Comparison of ENCODE assay signal across 11 mouse cellular contexts in genomic region chr17:63547465-63547864, GRCm38 (mm10). TPM values are rescaled to one million over a fixed set of nuclear protein-coding genes. Genes with fewer than 3 reads are reported as not detected.
DNase-seq lines count a peak whose midpoint lies in the region; ATAC-seq and TF ChIP-seq lines count a peak whose summit lies in the region.
"Had no signal": no experiment of that assay in that cellular context is flagged by ENCODE, and none has a peak within 500 bp of the region (broad histone marks: within the 10 kb centered on the region; RNA-seq: fewer than 3 reads in every experiment).

No protein-coding gene starts in this region.

- no peak for TF ChIP-seq EP300 in liver, postnatal 0 days (IDR thresholded peaks at IDR 0.05; ENCODE audit: low read depth)

- TF ChIP-seq CTCF in liver, postnatal 0 days (IDR thresholded peaks at IDR 0.05; ENCODE audit: low read depth), result peak; percentile 46
- TF ChIP-seq CTCF in thymus, adult 2 months (IDR thresholded peaks at IDR 0.05; ENCODE audit: borderline replicate concordance, control insufficient read depth, extremely low read depth, insufficient read depth, low read length, poor library complexity), result no peak

- DNase-seq in heart, postnatal 10 days, result peak; percentile 17 to 18
- DNase-seq in heart, postnatal 36 days, result no peak
- no peak for DNase-seq in liver, postnatal 0 days
- DNase-seq in NIH3T3 (ENCODE audit: low read depth), result peak; percentile 82
- peak; percentile 35 for DNase-seq in heart, postnatal 4 days
- no peak for DNase-seq in thymus, adult 2 months
- no peak for DNase-seq in gastrocnemius, adult 18-20 months (ENCODE audit: low spot score)

- H3K27ac ChIP-seq in liver, postnatal 0 days (ENCODE audit: low read depth), result no peak overlapping the region
- H3K27ac ChIP-seq in liver, embryonic 12.5 days, result no peak overlapping the region
- H3K27ac ChIP-seq in thymus, adult 2 months (ENCODE audit: control insufficient read depth, insufficient read depth, low read length), result no peak overlapping the region
- H3K27ac ChIP-seq: hindbrain, embryonic 13.5 days; limb, embryonic 15.5 days had no signal

- no peak for TF ChIP-seq POLR2A in thymus, adult 2 months (IDR thresholded peaks at IDR 0.05; ENCODE audit: control insufficient read depth, extremely low read depth, insufficient read depth, low read length, poor library complexity)

- H3K27me3 ChIP-seq in liver, postnatal 0 days (ENCODE audit: insufficient read depth, low read length), result no peaks in the 10 kb centered on the region
- no peaks in the 10 kb centered on the region for H3K27me3 ChIP-seq in liver, embryonic 12.5 days (replicated peaks)
- no peaks in the 10 kb centered on the region for H3K27me3 ChIP-seq in thymus, adult 2 months (ENCODE audit: control insufficient read depth, insufficient read depth, low read length)
- H3K27me3 ChIP-seq: hindbrain, embryonic 13.5 days; limb, embryonic 15.5 days had no signal

- no peak overlapping the region for H3K4me3 ChIP-seq in liver, postnatal 0 days (ENCODE audit: low read depth, low read length)
- no peak overlapping the region for H3K4me3 ChIP-seq in liver, embryonic 12.5 days
- no peak overlapping the region for H3K4me3 ChIP-seq in thymus, adult 2 months (ENCODE audit: control insufficient read depth, insufficient read depth, low read length)
- H3K4me3 ChIP-seq: hindbrain, embryonic 13.5 days; limb, embryonic 15.5 days; myocyte had no signal

- no peaks in the 10 kb centered on the region for H3K36me3 ChIP-seq in liver, postnatal 0 days (replicated peaks; ENCODE audit: insufficient read depth, low read length)
- no peaks in the 10 kb centered on the region for H3K36me3 ChIP-seq in liver, embryonic 12.5 days
- no peaks in the 10 kb centered on the region for H3K36me3 ChIP-seq in thymus, adult 2 months (ENCODE audit: control insufficient read depth, insufficient read depth, low read length)
- H3K36me3 ChIP-seq: hindbrain, embryonic 13.5 days; limb, embryonic 15.5 days had no signal

- WGBS in liver, postnatal 0 days (ENCODE audit: insufficient replicate concordance), result 77% methylated on average over 4 of the region's 4 CpGs
- 66% methylated on average over 4 of the region's 4 CpGs for WGBS in liver, embryonic 12.5 days (ENCODE audit: insufficient replicate concordance)
- WGBS in thymus, adult 2 months, result 88% methylated on average over 4 of the region's 4 CpGs

- intact Hi-C loops in heart, postnatal 10 days (cut with DNase I), result no loop called here
- intact Hi-C loops in heart, postnatal 36 days (cut with DNase I), result no loop called here

- no peak overlapping the region for H3K9ac ChIP-seq in liver, postnatal 0 days (replicated peaks)
- H3K9ac ChIP-seq in liver, embryonic 12.5 days, result no peak overlapping the region
- H3K9ac ChIP-seq: hindbrain, embryonic 13.5 days; limb, embryonic 15.5 days had no signal

- ATAC-seq in liver, postnatal 0 days, result no peak
- no peak for ATAC-seq in liver, embryonic 12.5 days

- peaks cover 6% of the 10 kb centered on the region for H3K9me3 ChIP-seq in liver, postnatal 0 days (ENCODE audit: low read length)
- H3K9me3 ChIP-seq in liver, embryonic 12.5 days (replicated peaks), result peaks cover 5% of the 10 kb centered on the region; the same call in 1 of the 2 replicates
- H3K9me3 ChIP-seq: hindbrain, embryonic 13.5 days; limb, embryonic 15.5 days had no signal

- no peaks in the 10 kb centered on the region for H3K4me1 ChIP-seq in liver, postnatal 0 days (ENCODE audit: insufficient read depth)
- H3K4me1 ChIP-seq in liver, embryonic 12.5 days, result no peaks in the 10 kb centered on the region
- H3K4me1 ChIP-seq in thymus, adult 2 months (replicated peaks; ENCODE audit: control insufficient read depth, insufficient read depth, low read length), result no peaks in the 10 kb centered on the region
- H3K4me1 ChIP-seq: hindbrain, embryonic 13.5 days; limb, embryonic 15.5 days had no signal

- no peak overlapping the region for H3K4me2 ChIP-seq in liver, postnatal 0 days (ENCODE audit: low read depth, low read length)
- H3K4me2 ChIP-seq in liver, embryonic 12.5 days, result no peak overlapping the region
- H3K4me2 ChIP-seq: hindbrain, embryonic 13.5 days; limb, embryonic 15.5 days had no signal

RNA-seq across cellular contexts. Expression of gene Fbxl17, which starts 47.6 kb away (rescaled TPM):
- 10 to 100 TPM; 32.5 to 33.9 TPM for total RNA-seq in heart, postnatal 10 days (2021)
- 10 to 100 TPM; 22.8 to 27.0 TPM for total RNA-seq in heart, postnatal 36 days (2021)
- polyA plus RNA-seq in liver, postnatal 0 days (2015; fragmentation: Nextera tagmentation; extraction: Ambion mirVana), result 3.3 and 5.0 TPM in 2 replicates
- polyA plus RNA-seq in liver, embryonic 12.5 days (2016; fragmentation: Nextera tagmentation; extraction: Ambion mirVana), result 3.0 and 3.1 TPM in 2 replicates
- 10 to 100 TPM; 35.6 to 37.3 TPM for total RNA-seq in heart, postnatal 4 days (2021)
- polyA plus RNA-seq in thymus, adult 2 months (2012; rRNA removed), result 7.3 and 9.8 TPM in 2 replicates
- total RNA-seq in gastrocnemius, adult 18-20 months (2021), result 10 to 100 TPM; 47.4 to 47.8 TPM

Comparison
In these comparisons a context has a peak if more than half of its experiments do, and no peak if none do; other contexts are left out.
1. DNase-seq: peak in heart, postnatal 10 days (2 of 2), NIH3T3 (single experiment) and heart, postnatal 4 days (single experiment); none in heart, postnatal 36 days (0 of 2), liver, postnatal 0 days (single experiment), thymus, adult 2 months (single experiment) and gastrocnemius, adult 18-20 months (single experiment).